Mouse (Mus musculus) brain, embryonic 14.5 days (tissue): ENCODE measurements at regions not wholly inside any gene's neighbourhood (a gene's known extent, or its start where the extent isn't known, plus 50 kb on each side); places are given as distances from the start of the nearest gene placed in this dataset.

ENCODE experiments used
- CTCF ChIP-seq: fragments of 200-500 bp; IDR thresholded peaks from 2 replicates; pipeline ENCODE4 v1.5.1; 2012; ENCODE audit warnings: inconsistent platforms, mild to moderate bottlenecking, moderate library complexity, borderline replicate concordance; ENCODE audit not compliant: insufficient read depth, insufficient read length; ENCODE audit errors: extremely low read depth
- POLR2A ChIP-seq: fragments of 200-500 bp; IDR thresholded peaks from 2 replicates; pipeline ENCODE4 v1.6.1; 2012; ENCODE audit warnings: mild to moderate bottlenecking, inconsistent platforms, borderline replicate concordance; ENCODE audit not compliant: poor library complexity, insufficient read depth, insufficient read length, severe bottlenecking; ENCODE audit errors: extremely low read depth

DNA sequence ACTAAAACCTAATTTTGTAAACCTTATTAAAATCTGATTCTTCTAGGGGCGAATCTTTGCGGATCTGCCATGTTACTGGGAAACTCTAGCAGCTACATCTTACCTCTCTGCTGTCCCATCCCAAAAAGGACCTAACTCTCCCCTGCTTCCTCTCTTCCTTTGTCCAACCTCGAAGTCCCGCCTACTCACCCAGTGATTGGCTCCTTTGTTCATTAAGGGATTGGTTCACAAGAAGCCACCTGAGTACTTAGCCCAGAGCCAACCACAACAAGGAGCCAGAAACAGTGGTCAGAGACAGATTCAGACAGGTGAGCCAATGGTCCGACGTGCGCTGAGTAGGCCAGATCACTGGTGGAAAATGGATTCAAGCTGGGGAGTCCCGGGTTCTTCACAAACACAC lies 60.0 kb upstream of the Gm10260 start:
- TF ChIP-seq CTCF, result no peak
- TF ChIP-seq POLR2A, result no peak
